Mouse (Mus musculus): ENCODE measurements around the gene Rufy2. TPM values are rescaled to one million over a fixed set of nuclear protein-coding genes. Genes with fewer than 3 reads are reported as not detected.

Gene Rufy2
- total RNA-seq, 4 experiments from 2014 or later: 63.4 to 90.3 (median 86.9) TPM

DNA sequence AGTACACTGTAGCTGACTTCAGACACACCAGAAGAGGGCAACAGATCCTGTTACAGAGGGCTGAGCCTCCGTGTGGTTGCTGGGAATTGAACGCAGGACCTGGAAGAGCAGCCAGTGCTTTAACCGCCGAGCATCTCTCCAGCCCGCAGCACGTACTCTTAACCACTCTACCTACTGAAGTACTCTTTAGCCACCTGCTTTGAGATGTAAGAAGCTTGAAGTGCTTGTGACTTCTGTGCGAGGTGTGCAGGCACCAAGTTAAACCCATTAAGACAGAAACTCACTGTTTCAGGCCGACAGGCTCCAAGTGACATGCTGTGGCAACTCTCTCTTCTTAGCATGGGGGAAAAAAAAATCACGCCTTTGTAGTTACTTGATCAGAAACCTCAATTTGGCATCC is 34.1 kb downstream of the Rufy2 start:
- DNase-seq (ENCODE audit: low spot score in 2 of 2): no peak

DNA sequence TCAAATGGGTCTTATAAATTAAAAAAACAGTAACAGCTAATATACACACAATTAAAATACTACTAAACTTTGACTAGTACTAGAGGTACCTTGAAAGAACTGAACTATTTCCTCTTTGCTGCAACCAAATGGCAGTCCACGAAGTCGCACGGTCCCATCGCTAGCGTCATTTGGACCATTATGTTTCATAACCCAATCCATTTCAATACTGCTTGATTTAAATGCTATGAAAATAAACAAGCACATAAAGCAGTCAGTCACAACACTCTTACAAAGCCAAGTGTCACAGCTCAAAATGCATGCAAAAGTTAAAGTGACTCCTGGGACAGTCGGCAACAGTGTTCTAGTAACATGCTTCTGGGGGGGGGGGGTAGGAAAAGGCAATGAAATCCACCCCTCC is 39.3 kb downstream of the Rufy2 start:
- DNase-seq (ENCODE audit: low spot score in 2 of 2): no peak

DNA sequence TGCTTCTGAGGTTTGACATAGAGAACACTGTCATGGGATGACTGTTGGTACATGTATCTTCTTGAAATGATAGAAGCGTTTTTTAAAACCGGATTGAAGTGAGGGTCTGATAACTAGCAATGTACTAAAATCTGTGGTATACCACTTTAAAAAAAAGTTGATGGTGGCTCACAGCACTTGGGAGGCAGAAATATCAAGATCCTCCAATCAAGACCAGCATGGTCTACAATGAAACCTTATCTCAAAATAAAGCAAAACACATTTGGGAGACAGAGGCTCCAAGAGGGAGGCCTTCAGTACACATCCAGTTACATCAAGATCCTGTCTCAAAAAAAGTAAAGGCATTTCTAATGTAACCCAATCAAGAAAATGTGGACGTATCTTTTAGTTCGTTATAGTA is 41.7 kb downstream of the Rufy2 start:
- no peak for DNase-seq (ENCODE audit: low spot score in 2 of 2)

DNA sequence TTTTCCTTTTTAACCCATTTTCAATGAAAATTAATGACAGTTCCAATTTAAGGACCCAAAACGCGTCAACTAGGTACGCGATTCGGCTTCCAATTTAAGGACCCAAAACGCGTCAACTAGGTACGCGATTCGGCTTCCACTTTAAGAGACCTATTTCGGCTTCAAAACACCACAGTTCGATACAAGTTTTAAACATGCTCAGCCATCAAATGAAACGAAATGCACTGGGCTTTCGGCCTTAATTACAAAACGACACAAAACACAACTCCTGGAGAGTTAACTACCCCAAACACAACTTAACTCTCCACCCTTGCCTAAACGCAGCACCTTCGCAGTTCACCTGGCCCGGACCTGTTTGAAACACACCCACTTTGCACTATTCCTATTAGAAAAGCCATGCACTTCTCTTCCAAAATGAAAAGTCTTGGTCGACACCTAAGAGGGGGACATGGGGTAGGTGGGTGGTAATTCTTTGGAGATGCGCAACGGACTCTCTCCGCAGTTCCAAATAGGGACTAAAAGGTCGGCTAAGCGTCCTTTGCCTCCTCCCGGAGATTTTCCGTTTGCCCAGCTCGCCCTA is 42.6 kb downstream of the Rufy2 start:
- DNase-seq (ENCODE audit: low spot score in 2 of 2): no peak

DNA sequence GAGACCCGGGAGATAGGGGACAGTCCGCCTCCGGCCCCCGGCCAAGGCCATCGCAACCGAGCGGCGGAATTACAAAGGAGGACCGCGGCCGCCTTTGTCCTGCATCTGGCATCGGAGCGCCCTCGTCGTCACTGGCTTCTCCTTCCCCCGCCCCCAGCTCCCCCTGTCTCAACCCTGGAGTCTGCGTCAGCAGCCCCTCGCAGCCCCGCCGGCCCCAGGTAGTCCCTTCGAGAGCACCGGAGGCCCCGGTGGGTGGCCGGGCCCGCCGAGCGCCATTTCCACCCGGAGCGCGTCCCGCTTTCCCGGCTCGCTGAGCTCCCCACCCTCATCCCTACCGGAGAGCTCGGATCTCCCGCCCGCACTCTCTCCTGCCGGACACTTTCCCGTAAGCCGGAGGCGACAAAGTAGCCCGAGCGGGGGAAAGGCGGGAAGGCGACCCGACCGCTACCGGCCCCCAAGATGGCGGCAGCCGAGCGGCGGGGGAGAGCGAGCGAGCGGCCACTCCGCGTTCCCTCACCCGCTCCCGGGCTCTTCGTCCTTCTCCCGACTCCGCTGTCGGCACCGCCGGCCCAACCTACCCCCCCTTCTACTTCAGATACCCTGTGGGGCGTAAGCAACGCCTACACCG is 43.2 kb downstream of the Rufy2 start:
- DNase-seq (ENCODE audit: low spot score in 2 of 2): peak; percentile 52 to 58

DNA sequence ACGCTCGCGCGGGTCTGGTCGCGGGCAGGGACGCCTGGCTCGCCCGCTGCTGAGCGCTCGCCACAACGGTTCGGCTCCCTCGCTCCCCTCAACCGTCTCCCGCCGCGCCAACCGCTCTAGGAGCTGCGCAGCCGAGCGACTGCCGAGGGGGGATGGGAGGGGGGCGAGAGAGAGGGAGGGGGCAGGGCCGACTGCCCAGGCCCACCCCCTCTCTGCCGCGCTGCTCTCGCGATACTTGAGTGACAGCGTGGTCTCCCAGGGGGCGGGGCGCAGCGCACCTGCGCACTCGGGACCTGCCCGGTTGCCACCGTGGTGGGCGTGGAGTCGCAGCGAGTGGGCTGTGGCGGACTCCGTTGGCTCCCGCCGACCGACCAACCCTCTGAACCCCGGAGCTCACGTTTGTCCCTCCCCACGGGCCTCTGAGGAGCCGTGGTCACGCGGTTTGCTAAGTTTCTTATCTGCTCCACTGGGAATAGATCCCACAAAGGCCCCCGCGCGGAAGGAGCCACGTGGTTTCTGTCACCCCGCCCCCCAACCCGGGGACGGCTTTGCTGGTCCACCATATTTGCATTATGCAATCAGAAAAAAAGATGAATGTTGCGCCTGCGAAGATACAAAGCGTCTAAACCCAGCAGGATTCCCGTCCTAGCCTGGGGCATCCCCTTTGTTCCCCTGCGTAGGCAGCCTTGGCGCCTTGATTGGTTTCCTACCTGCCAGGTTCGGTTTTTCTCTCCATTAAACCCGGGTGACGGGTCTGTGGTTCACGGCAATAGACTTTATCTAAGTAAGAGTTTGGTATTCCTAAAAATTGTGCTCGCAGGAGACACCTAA is 43.9 kb downstream of the Rufy2 start, which contains the start of the genes Hnrnph3 and Pbld2:
Gene Hnrnph3 (minus strand): TSS at position 469 of the 831 bp plus-strand sequence.
Gene Pbld2 (plus strand): TSS at position 567 of the 831 bp plus-strand sequence.
- DNase-seq (ENCODE audit: low spot score in 2 of 2): peak; percentile 97 to 98

DNA sequence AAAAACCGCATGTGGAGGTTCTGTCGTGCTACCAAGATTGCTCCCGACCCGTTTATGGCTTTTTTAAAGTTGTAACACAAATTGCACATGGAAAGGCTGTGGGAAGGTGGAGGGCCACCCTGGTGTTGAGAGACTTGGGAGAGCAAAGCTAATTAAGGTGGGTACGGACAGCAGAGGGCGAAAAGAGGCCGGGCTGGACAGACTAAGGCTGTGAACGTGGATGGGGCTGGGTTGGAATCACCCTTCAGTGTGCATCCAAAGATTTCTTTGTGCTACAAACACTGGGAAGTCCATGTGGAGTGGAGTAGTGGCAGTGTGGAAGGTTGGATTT is 44.5 kb downstream of the Rufy2 start:
- peak; percentile 57 to 60 for DNase-seq (ENCODE audit: low spot score in 2 of 2)

DNA sequence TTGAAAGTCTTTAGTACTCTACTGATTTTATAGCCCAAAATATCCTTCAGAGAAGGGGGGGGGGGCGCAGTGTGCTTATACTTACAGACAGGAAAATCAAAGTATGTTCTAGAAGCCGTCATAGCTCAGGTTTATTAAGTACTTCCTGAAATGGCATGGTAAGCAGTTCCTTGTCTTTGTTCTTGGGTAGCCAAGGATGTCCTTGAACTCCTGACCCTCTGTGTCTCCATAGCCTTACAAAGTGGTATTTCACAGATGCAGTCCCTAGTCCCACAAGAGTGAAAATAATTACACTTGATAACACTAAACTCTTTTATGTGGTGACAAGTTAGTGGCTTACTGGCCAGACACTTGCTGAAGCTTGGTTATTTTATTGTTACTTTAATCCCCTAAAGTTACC is 45.0 kb downstream of the Rufy2 start:
- DNase-seq (ENCODE audit: low spot score in 2 of 2): no peak

DNA sequence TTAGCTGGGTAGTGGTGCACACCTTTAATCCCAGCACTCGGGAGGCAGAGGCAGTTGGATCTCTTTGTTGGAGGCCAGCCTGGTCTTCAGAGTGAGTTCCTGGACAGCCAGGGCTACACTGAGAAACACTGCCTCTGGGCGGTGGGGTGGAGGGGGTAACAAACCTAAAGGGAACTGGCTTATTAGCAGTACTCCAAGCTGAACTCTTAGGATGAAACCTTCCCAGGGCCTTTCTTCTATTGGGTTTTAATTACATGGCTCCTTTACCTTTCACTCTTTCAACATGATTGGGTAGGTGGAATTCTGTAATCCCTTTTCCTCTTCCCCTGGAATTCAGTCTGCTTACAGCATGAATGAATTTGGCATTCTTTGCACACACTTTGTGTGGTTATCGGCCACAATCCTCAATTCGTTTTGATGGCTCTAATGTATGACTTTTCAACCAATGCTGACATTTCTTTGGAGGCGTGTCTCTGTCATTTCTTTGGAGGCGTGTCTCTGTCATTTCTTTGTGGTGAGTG is 45.5 kb downstream of the Rufy2 start:
- no peak for DNase-seq (ENCODE audit: low spot score in 2 of 2)

DNA sequence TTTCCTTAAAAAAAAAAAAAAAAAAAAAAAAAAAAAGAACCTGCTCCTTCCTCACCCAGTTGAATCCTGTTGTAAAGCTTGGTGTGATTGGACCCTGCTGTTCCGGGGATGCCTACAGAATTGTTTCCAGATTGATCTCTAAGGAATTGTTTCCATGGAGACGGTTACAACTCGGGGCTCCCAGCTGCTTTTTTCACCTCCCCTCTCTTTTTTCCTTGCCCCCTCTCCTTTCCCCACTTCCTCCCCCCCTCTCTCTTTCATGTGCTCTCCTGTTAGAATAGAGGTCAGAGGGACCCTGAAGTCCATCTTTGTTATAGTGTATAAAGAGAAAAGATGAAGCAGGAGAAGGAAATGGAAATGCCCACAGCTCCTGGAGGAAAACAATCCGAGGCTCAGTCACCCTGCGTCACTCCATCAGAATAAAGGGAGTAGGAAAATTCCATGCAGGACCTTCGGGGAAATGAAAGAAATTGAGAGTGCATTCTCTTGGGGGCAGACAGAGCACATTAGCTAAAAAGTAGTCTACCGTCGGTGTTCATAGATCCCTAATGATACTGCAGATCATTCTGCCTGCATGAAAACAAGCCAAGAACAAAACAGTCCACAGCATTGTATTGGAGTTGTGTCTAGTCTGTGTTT is 46.3 kb downstream of the Rufy2 start:
- peak; percentile 31 to 40 for DNase-seq (ENCODE audit: low spot score in 2 of 2)

DNA sequence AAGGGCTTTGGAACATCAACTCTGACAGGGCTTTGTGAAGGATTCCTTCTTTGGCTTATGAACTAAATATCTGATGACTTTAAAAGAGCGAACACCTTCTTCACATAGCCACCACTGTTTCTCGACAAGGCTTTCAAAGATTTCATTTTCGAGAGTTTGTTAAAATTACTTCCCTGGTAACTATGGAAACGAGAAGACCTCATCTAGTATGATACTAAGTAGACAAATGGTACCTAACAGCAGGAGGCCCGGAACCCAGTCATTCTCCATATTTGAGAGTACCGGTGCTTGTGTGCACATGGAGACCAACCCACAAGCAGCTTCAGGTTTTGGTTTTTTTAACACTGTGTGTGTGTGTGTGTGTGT is 46.8 kb downstream of the Rufy2 start:
- DNase-seq (ENCODE audit: low spot score in 2 of 2): no peak

DNA sequence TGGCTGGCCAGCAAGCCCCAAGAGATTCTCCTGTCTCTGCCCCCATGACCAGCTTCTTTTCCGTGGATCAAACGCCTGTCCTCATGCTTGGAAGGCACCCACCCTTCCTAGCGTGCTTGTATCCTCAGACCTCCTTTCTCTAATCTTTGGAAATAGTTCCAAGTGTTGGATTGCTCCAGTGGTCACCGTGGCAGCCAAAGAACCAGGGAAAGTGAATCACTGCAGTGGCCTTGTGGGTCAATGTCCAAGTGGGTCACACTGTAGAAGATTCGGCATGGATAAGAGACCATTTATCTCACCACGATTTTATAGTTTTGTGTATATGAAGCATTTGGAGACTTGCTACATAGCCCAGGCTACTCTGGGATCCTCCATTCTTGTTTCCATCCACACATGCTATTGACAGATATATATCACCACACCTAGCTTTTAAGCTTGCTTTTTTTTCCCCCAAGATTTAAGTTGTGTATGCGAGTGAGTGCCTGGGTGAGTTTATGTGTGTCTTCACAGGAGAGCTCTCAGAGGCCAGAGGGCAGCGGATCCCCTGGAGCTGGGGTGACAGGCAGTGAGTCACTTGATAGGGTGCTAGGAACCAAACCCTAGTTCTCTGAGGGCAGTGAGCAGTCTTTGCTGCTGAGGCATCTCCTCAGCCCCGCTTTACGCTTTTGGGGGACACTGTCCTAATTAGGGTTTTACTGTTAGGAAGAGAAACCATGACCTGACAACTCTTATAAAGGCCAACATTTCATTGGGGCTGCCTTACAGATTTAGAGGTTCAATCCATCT is 47.5 kb downstream of the Rufy2 start:
- no peak for DNase-seq (ENCODE audit: low spot score in 2 of 2)

DNA sequence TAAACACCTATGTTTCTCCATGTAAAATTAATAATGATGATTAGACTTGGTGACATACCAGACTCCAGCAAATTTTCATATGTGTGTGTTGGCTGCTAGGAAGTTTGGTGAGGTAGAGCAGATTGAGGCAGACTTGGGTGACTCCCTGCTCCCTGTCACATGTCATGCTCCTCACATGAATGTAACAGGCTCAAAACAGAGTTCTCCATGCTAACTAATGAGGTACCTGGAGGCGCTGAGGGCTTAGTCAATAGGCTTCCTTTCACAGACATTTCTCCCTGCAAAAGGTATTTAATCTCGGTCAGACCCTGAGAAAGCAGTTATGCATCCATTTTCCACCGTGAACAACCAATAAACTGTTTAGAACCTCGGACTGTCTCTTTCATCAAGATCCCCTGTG is 48.4 kb downstream of the Rufy2 start:
- DNase-seq (ENCODE audit: low spot score in 2 of 2): no peak

DNA sequence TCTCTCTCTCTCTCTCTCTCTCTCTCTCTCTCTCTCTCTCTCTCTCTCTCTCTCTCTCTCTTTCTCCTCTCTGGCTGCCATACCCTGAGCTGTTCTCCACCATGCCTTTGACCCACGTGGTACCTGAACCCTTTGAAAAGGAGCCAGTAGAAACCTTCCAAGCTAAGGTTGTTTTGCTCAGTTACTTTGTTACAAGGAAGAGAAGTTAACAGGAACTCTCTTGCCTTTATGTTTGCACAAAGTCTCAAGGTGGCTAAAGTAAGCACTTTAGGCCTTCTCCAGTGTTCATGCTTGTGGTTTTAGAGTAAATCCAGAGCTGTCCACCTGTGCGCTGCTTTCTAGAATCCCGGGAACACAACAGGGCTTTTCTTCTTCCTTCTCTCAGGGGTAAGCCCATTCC is 52.2 kb downstream of the Rufy2 start:
- no peak for DNase-seq (ENCODE audit: low spot score in 2 of 2)

DNA sequence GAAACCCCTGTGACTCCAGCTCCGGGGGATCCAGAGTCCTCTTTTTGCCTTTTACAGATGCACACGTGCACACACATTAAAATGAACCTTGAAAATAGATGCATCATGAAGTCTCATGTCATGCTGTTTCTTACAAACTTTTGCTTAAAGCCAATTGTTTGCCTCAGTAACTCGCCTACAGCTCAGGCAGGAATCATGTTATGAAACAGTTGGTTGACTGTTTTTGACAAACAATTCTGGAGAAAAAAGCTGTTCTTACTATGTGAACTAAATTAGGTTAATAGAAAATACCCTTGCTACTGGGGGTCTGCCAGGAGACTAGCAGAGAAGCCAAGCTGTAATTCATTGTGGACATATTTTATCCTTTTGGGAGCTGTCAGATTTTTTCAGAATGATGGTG is 52.9 kb downstream of the Rufy2 start:
- DNase-seq (ENCODE audit: low spot score in 2 of 2): no peak

DNA sequence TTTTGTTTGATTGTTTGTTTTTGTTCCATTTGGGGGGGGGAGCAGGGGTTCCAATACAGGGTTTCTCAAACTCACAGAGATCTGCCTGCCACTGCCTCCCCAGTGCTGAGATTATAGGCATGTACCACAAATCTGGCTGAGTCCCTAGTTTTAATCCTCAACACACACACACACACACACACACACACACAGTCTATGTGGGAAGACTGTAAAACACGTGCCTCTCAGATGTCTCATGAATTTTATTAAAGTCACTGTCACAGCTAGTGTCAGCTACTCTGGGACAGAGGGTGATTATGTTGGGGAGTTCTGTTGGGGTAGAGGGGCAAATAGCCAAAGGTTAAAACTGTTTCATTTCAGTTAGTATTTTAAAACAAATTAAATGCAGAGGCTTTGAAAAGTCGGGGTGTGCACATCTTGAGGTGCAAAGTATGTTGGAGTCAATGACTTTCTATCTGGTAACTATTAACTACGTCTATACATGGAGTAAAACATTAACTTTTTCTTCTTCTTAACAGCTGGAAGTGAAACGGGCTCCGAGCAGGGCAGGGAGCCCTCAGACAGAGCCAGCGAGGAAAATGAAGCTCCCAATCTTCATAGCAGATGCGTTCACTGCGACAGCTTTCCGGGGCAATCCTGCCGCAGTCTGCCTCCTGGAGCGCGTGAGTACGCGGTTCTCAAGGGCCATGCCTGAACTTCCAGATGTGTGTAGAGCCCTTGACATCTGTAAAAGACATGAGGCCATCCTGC is 58.7 kb downstream of the Rufy2 start:
- DNase-seq (ENCODE audit: low spot score in 2 of 2): no peak

DNA sequence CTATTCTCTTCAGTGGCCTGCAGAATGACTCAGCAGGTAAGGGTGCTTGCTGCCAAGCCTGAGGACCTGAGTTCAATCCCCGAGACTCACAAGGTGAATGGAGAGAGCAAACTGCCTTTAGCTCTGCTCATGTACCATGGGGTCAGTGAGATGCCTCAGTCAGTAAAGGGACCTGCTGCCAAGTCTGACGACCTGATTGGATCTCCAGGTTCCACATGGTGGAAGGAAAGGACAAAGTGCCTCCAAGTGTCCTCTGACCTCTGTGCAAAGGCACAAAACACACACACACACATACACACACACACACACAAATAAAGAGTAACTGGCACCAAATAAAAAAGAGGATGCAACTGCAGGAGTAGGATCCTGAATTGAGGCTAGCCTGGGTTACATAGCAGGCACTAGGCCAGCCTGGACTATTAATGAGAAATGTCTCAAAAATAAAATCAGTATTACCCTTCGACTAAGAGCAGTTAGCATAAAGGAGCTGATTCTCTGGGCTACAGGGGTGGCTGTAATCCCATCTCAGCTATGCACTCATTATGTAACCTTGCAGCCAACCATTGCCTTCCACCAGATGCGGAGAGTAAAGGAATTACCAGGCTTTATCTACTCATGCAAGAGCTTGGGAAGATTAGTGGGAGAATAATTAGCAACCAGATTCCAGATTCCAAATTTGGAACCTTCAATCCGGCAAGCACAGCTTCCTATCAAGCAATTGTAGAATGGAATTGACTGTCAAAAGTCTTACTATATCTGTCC is 60.0 kb downstream of the Rufy2 start:
- DNase-seq (ENCODE audit: low spot score in 2 of 2): no peak

DNA sequence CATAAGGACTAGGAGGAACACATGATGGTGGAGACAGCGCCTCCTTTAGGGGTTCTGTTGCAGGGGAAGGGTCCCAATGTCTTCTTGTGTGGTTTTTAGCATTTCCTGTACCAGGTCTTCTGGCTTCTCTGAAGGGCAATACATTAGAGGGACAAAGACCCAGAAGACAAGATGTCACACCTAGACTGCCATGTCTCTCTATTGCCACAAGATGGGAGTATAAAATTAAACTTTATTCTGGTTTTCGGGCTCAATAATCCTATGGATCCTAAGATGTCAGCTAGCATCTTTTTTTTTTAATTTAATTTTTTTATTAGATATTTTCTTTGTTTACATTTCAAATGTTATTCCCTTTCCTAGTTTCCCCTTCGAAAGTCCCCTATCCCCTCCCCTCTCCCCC is 63.1 kb downstream of the Rufy2 start:
- no peak for DNase-seq (ENCODE audit: low spot score in 2 of 2)

DNA sequence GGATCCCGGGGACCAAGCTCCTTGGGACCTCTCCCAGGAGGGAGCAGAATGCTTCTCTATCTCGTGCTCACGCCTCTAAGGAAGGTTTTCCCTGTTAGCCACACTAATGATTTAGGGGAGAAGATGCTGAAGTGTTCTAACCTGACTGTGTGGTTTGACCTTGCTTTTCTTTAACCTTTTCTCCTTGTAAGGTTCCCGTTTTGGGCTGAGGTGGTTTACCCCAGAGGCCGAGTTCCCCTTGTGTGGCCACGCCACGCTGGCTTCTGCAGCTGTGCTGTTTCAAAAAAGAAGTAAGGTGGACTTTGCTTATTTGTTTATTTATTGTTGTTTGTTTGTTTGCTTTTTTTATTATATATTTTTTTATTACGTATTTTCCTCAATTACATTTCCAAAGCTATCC is 67.7 kb downstream of the Rufy2 start:
- no peak for DNase-seq (ENCODE audit: low spot score in 2 of 2)

DNA sequence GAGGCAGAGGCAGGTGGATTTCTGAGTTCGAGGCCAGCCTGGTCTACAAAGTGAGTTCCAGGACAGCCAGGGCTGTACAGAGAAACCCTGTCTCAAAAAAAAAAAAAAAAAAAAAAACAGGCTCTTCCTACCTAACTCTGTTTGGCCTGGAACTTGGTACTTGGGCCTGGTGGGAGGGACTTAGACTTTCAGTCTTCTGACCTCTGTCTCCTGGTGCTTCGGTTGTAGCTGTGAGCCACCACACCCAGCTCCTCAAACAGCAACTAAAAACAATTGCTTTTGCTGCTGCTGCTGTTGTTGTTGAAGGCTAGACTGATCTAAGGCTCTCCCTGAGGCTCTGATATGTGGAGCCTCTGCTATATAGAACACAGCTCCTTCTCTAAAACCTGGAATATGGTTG is 69.1 kb downstream of the Rufy2 start:
- DNase-seq (ENCODE audit: low spot score in 2 of 2): no peak
